Mouse (Mus musculus): ENCODE measurements around the gene Dnah6. TPM values are rescaled to one million over a fixed set of nuclear protein-coding genes. Genes with fewer than 3 reads are reported as not detected.

Dnah6 gene
- polyA plus RNA-seq, 1 experiment: 9.9 TPM

- H3K36me3 ChIP-seq (ENCODE audit: control insufficient read depth, insufficient read depth, low read length): no peaks in the 10 kb centered on the region; the same call in 1 of the 2 replicates
- no peaks in the 10 kb centered on the region for H3K4me1 ChIP-seq (ENCODE audit: control insufficient read depth, insufficient read depth, low read length)
- no peak overlapping the region for H3K4me3 ChIP-seq (ENCODE audit: control insufficient read depth, low read depth, low read length)
- no peak overlapping the region for H3K27ac ChIP-seq (ENCODE audit: control insufficient read depth, insufficient read depth, low read depth, low read length)
- no peak for TF ChIP-seq CTCF (IDR thresholded peaks at IDR 0.05; ENCODE audit: control insufficient read depth, insufficient read depth, insufficient replicate concordance, low read depth, low read length)
- TF ChIP-seq POLR2A (IDR thresholded peaks at IDR 0.05; ENCODE audit: control insufficient read depth, low read depth, low read length): no peak
- no peaks in the 10 kb centered on the region for H3K27me3 ChIP-seq (ENCODE audit: control insufficient read depth, insufficient read depth, low read length)
Measured at GRCm38 (mm10) chr6:73182987-73183386, 38.5 kb downstream of the Dnah6 start.

DNA sequence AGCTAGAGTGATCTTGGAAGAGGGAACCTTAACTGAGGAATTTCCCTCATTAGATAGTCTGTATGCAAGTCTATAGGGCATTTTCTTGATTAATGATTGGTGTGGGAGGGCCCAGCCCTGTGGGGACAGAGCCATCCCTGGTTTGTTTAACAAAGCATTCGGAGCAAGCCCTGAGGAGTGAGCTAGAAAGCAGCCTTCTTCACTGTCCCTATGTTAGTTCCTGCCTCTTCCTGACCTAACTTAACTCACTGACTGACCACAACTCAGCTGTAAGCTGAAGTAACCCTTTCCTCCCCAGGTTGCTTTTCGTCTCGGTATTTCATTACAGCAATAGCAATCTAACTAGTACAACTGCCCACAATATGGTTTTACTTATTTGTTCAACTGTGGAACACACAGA is 39.0 kb downstream of the Dnah6 start:
- no peak overlapping the region for H3K4me3 ChIP-seq (ENCODE audit: control insufficient read depth, low read depth, low read length)
- TF ChIP-seq CTCF (IDR thresholded peaks at IDR 0.05; ENCODE audit: control insufficient read depth, insufficient read depth, insufficient replicate concordance, low read depth, low read length) (no peak), POLR2A (IDR thresholded peaks at IDR 0.05; ENCODE audit: control insufficient read depth, low read depth, low read length) (no peak)

DNA sequence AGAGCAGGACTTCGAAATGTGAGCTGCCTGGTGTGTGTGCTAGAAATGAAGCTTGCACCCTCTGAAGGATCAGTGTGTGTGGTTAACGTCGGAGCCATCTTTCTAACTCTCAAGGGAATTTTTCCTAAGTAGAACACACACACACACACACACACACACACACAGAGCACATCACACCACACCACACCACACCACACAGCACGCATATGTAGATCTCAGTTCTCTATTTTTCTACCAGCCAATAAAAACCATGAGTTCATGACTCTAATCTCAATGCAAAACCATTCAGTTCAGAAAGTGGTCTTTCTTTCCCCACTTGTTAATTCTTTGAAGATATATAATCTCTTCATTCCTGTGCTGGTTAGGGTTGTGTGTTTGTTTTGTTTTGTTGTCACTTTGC is 39.4 kb downstream of the Dnah6 start:
- no peak for TF ChIP-seq POLR2A (IDR thresholded peaks at IDR 0.05; ENCODE audit: control insufficient read depth, low read depth, low read length)
- TF ChIP-seq CTCF (IDR thresholded peaks at IDR 0.05; ENCODE audit: control insufficient read depth, insufficient read depth, insufficient replicate concordance, low read depth, low read length): no peak
- Histone ChIP-seq H3K36me3 (ENCODE audit: control insufficient read depth, insufficient read depth, low read length) (no peaks in the 10 kb centered on the region; the same call in 1 of the 2 replicates), H3K4me3 (ENCODE audit: control insufficient read depth, low read depth, low read length) (no peak overlapping the region), H3K4me1 (ENCODE audit: control insufficient read depth, insufficient read depth, low read length) (no peaks in the 10 kb centered on the region), H3K27me3 (ENCODE audit: control insufficient read depth, insufficient read depth, low read length) (no peaks in the 10 kb centered on the region), H3K27ac (ENCODE audit: control insufficient read depth, insufficient read depth, low read depth, low read length) (no peak overlapping the region)

More for the DNA sequence above, 39.0 kb downstream of the Dnah6 start:
- H3K36me3 ChIP-seq (ENCODE audit: control insufficient read depth, insufficient read depth, low read length): no peaks in the 10 kb centered on the region; the same call in 1 of the 2 replicates
- H3K27ac ChIP-seq (ENCODE audit: control insufficient read depth, insufficient read depth, low read depth, low read length): no peak overlapping the region
- H3K4me1 ChIP-seq (ENCODE audit: control insufficient read depth, insufficient read depth, low read length): no peaks in the 10 kb centered on the region
- H3K27me3 ChIP-seq (ENCODE audit: control insufficient read depth, insufficient read depth, low read length): no peaks in the 10 kb centered on the region

GRCm38 (mm10) chr6:73175156-73175555 is 46.3 kb downstream of the Dnah6 start:
- TF ChIP-seq POLR2A (IDR thresholded peaks at IDR 0.05; ENCODE audit: control insufficient read depth, low read depth, low read length) (no peak), CTCF (IDR thresholded peaks at IDR 0.05; ENCODE audit: control insufficient read depth, insufficient read depth, insufficient replicate concordance, low read depth, low read length) (no peak)
- Histone ChIP-seq H3K4me1 (ENCODE audit: control insufficient read depth, insufficient read depth, low read length) (no peaks in the 10 kb centered on the region), H3K27ac (ENCODE audit: control insufficient read depth, insufficient read depth, low read depth, low read length) (no peak overlapping the region), H3K4me3 (ENCODE audit: control insufficient read depth, low read depth, low read length) (no peak overlapping the region), H3K27me3 (ENCODE audit: control insufficient read depth, insufficient read depth, low read length) (no peaks in the 10 kb centered on the region), H3K36me3 (ENCODE audit: control insufficient read depth, insufficient read depth, low read length) (no peaks in the 10 kb centered on the region; the same call in 1 of the 2 replicates)

DNA sequence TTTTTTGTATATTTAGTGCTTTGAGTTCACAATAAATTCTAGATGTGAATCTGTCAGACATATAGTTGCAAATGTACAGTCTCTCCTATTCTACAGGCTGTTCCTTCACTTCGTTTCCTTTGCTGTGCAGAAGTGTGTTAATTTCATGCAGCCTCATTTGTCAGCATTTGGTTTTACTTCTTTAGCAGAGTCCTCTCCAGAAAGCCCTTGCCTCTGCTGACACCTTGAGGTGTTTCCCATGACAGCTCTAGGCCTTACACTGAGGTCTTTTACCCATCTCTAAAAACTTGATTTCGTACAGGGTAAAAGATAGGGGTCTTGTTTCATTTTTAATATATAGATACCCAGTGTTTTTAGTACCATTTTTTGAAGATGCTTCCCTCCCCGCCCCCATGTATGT is 54.2 kb downstream of the Dnah6 start:
- no peaks in the 10 kb centered on the region for H3K27me3 ChIP-seq (ENCODE audit: control insufficient read depth, insufficient read depth, low read length)
- no peaks in the 10 kb centered on the region for H3K4me1 ChIP-seq (ENCODE audit: control insufficient read depth, insufficient read depth, low read length)
- H3K27ac ChIP-seq (ENCODE audit: control insufficient read depth, insufficient read depth, low read depth, low read length): no peak overlapping the region
- H3K4me3 ChIP-seq (ENCODE audit: control insufficient read depth, low read depth, low read length): no peak overlapping the region
- no peaks in the 10 kb centered on the region for H3K36me3 ChIP-seq (ENCODE audit: control insufficient read depth, insufficient read depth, low read length)
- TF ChIP-seq CTCF (IDR thresholded peaks at IDR 0.05; ENCODE audit: control insufficient read depth, insufficient read depth, insufficient replicate concordance, low read depth, low read length) (no peak), POLR2A (IDR thresholded peaks at IDR 0.05; ENCODE audit: control insufficient read depth, low read depth, low read length) (no peak)

GRCm38 (mm10) chr6:73162958-73163357 is 58.5 kb downstream of the Dnah6 start:
- TF ChIP-seq POLR2A (IDR thresholded peaks at IDR 0.05; ENCODE audit: control insufficient read depth, low read depth, low read length) (no peak), CTCF (IDR thresholded peaks at IDR 0.05; ENCODE audit: control insufficient read depth, insufficient read depth, insufficient replicate concordance, low read depth, low read length) (no peak)
- H3K4me1 ChIP-seq (ENCODE audit: control insufficient read depth, insufficient read depth, low read length): no peaks in the 10 kb centered on the region
- H3K27ac ChIP-seq (ENCODE audit: control insufficient read depth, insufficient read depth, low read depth, low read length): no peak overlapping the region
- H3K4me3 ChIP-seq (ENCODE audit: control insufficient read depth, low read depth, low read length): no peak overlapping the region
- no peaks in the 10 kb centered on the region for H3K27me3 ChIP-seq (ENCODE audit: control insufficient read depth, insufficient read depth, low read length)
- H3K36me3 ChIP-seq (ENCODE audit: control insufficient read depth, insufficient read depth, low read length): no peaks in the 10 kb centered on the region

- H3K4me1 ChIP-seq (ENCODE audit: control insufficient read depth, insufficient read depth, low read length): no peaks in the 10 kb centered on the region
- H3K36me3 ChIP-seq (ENCODE audit: control insufficient read depth, insufficient read depth, low read length): no peaks in the 10 kb centered on the region
- TF ChIP-seq POLR2A (IDR thresholded peaks at IDR 0.05; ENCODE audit: control insufficient read depth, low read depth, low read length) (no peak), CTCF (IDR thresholded peaks at IDR 0.05; ENCODE audit: control insufficient read depth, insufficient read depth, insufficient replicate concordance, low read depth, low read length) (no peak)
- H3K27ac ChIP-seq (ENCODE audit: control insufficient read depth, insufficient read depth, low read depth, low read length): no peak overlapping the region
- no peak overlapping the region for H3K4me3 ChIP-seq (ENCODE audit: control insufficient read depth, low read depth, low read length)
- H3K27me3 ChIP-seq (ENCODE audit: control insufficient read depth, insufficient read depth, low read length): no peaks in the 10 kb centered on the region
Measured at GRCm38 (mm10) chr6:73161338-73161737, 60.1 kb downstream of the Dnah6 start.

DNA sequence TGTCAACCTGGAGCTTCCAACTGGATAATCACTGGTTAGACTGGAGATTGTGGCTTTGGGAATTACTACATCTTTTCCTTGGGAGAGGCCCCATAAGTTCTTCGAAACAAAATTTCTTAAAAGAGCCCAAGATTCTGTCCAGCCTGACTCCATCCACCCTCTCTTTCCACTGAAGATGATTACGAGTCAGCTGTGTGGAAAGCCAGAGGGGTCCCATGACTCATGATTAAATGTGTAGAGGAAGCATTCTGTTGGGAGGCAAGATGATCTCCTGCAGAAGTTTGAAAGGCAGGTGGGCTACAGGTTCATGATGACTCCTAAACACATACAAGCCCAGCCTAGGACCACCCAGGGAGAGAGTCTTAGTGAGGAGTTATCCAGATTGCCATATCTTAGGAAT is 66.0 kb downstream of the Dnah6 start:
- Histone ChIP-seq H3K36me3 (ENCODE audit: control insufficient read depth, insufficient read depth, low read length) (no peaks in the 10 kb centered on the region), H3K4me1 (ENCODE audit: control insufficient read depth, insufficient read depth, low read length) (no peaks in the 10 kb centered on the region), H3K27ac (ENCODE audit: control insufficient read depth, insufficient read depth, low read depth, low read length) (no peak overlapping the region), H3K27me3 (ENCODE audit: control insufficient read depth, insufficient read depth, low read length) (no peaks in the 10 kb centered on the region), H3K4me3 (ENCODE audit: control insufficient read depth, low read depth, low read length) (no peak overlapping the region)
- TF ChIP-seq CTCF (IDR thresholded peaks at IDR 0.05; ENCODE audit: control insufficient read depth, insufficient read depth, insufficient replicate concordance, low read depth, low read length) (no peak), POLR2A (IDR thresholded peaks at IDR 0.05; ENCODE audit: control insufficient read depth, low read depth, low read length) (no peak)

Data from testis, adult 2 months (tissue).